Mouse (Mus musculus): ENCODE results near the gene Agpat3.

DNA sequence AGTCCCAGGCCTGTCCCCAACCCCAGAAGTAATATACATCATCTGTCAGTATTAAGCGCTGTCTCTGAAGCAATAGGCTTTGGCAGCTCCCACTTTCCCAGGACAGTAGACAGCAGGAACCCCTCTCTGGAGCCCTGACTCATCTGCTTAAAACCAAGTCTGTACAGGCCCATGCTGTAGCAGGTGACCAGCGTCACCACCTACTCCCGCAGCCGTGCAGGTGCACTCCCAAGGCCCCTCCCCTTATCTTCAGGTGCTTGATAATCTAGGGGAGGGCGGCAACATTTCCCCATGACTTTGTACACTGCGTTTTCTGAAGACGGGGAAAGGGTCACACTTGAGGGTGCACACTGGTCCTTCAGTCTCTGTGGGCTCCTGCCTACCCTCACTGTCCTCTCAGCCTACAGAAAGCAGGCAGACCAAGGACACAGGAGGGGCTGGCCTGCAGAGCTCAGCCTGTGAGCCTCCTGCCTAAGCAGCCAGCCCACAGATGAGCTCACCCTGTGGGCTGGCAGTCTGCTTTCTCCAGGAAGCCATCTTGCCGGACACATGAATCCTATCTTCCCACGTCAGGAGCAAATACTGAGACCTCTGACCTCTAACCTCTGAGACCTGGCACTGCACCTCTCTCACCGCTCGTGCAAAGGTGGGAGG, 34.9 kb downstream of the Agpat3 start:
- TF ChIP-seq CTCF (IDR thresholded peaks at IDR 0.05; ENCODE audit: low read depth) (no peak), EP300 (IDR thresholded peaks at IDR 0.05; ENCODE audit: low read depth) (no peak)
